Mouse (Mus musculus): ENCODE measurements around the gene Tbc1d10c.

Tbc1d10c gene

DNA sequence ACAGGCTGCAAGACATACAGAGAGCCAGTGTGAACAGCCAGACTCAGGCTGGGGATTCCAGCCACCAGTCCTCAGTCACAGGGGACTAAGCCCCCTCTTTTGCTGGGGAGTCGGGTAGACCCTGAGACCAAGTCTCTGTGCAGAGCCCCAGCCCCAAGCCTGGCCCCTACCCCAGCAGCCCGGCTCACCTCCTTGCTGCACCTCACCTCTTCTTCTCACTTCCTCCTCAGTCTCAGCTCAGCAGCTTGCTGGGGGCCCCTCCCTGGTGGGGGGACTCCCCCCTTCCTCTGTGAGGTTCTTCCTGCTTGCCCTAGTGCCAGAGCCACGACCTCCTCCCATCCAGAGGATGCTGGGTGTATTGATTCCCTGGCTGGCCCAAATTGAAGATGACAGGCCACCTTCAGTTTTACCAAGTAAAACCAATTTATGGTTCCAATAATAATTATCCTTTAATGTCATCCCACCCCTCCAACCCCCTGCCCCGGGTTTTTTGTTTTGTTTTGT is at the start of gene Tbc1d10c:
Gene Tbc1d10c, minus strand, starts transcription at position 454 of the 504 bp plus-strand sequence.
- DNase-seq (ENCODE audit: extremely low spot score), result no peak

DNA sequence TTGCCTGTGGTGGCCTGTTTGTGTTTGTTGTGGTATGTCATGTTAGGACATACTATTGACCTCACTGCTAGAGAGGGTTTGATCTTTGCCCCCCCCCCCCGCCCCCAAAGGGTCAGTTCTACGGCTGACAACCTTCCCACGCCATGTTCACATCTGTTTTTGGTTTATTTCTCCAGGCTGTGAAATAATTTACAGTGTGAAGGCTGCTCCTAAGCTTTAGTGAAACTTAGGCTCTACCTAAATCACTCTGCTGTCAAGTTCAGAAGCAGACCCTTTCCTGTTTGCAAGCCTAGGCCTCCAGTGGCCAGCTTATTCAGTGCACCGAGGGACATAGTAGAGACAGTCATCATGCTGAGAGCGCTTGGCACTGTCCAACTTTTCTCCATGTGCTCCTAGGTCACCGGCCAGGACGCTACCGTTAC is 49.2 kb upstream of the Tbc1d10c start:
- DNase-seq (ENCODE audit: extremely low spot score), result peak; percentile 36

DNA sequence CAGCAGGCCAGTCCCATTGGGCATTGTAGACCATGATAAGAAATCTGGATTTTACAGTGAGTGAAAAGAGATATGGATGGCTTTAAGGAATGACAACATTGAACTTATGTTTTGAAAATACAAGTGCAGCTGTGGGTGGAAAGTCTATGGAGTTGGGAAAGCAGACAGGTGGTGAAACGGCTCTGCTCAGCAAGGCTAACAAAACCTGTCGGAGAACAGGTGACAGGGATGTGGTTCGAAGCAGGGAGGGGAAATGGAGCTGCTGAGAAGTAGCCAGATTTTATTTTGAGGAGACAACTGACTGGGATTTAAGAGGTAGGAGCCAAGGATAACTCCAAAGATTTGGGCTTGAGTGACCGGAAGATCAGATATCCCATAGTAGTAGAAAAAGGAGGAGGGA is 43.5 kb upstream of the Tbc1d10c start:
- DNase-seq (ENCODE audit: extremely low spot score), result no peak

DNA sequence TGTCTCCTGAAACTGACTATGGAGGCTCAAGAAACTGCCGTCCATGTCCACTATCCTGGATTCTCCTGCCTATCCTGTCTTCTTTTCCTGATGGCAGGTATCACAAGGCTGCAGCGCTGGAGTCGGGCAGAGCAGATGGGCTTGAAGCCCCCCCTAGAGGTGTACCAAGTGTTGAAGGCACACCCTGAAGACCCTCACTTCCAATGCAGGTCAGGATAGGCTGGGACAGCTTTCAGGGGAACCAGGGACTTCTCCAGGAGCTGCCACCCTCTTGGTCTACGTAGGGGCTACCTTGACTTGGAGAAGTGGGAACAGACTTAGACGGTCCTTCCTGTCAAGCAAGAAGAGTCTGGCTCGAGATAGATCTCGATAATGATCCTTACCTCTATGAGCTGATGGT is 41.6 kb upstream of the Tbc1d10c start:
- DNase-seq (ENCODE audit: extremely low spot score), result no peak

DNA sequence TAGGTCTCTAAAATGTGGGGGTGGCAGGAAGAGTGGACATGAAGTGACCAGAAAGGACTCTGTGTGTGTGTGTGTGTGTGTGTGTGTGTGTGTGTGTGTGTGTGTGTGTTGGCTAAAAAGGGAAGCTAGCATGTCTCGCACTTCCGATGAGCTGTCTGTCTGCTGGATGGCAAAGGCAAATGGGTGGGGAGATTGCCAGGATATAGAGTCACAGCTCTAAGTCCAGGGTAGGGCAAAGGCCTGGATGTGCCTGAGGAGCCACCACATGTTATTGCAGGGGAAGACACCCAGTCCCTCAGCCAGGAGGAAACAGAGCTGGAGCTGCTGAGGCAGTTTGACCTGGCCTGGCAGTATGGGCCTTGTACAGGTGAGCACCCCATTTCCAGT is 41.1 kb upstream of the Tbc1d10c start:
- DNase-seq (ENCODE audit: extremely low spot score), result no peak

DNA sequence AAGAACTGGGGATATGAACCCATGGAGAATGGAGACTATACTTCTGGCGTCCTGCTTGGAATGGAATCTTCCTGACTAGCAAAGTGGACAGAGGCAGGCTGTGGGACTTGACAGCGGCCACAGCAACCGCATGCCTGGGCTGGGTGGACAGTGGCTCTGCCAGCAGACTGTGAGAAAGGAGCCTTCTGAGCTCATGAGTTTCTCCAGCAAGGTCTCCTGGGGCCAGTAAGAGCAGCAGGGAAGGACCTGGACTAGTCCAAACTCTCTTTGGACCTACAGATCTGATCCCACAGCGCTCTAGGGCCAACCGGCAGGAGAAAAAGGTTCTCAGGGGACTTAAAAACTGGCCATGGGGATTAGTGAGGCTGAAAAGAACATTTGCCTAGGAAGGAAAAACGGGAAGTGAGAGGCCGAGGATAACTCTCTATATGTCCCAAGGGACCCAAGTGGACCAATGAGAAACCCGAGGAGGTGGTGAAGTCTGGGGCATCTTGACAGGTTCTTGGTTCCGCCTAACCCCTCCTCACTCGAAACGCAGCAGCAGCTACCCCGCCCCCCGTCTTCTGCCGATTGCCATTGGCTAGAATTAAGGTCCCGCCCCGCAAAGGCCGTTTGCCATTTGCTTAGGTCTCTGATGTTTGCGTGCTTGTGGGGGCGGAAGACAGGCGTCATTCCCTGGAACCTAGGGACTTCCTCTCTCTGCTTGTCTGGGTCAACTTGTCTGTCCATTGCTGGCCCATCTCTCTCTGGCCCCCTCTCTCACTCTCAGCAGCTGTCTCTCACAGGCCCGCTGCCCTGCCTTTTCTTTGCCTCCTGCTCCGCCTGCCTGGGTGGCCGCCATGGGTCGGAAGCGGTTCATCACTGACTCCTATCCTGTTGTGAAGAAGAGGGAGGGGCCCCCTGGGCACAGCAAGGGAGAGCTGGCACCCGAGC is 40.4 kb upstream of the Tbc1d10c start, which contains the start of gene Pold4:
Gene Pold4, plus strand, starts transcription at position 647 of the 933 bp plus-strand sequence.
- DNase-seq (ENCODE audit: extremely low spot score), result peak; percentile 89

DNA sequence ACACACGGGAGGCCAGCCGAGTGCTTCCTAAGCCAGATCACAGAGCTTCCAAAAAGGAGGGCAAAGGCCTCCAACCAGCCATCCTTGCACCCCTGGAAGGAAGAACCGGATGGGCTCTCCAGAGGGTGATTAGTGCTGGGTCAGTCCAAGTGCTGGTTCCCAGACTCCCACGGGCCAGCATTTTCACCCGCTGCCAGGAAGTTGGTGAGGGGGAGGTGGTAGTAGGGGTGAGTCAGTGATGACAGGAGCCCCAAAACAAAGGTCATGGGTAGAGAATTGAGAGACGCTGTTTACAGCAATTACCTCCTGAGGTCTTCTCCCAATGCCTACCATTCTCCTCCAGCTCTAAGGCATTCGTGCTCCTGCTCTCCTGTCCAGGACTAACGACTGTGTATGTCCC is 39.3 kb upstream of the Tbc1d10c start:
- DNase-seq (ENCODE audit: extremely low spot score), result no peak

DNA sequence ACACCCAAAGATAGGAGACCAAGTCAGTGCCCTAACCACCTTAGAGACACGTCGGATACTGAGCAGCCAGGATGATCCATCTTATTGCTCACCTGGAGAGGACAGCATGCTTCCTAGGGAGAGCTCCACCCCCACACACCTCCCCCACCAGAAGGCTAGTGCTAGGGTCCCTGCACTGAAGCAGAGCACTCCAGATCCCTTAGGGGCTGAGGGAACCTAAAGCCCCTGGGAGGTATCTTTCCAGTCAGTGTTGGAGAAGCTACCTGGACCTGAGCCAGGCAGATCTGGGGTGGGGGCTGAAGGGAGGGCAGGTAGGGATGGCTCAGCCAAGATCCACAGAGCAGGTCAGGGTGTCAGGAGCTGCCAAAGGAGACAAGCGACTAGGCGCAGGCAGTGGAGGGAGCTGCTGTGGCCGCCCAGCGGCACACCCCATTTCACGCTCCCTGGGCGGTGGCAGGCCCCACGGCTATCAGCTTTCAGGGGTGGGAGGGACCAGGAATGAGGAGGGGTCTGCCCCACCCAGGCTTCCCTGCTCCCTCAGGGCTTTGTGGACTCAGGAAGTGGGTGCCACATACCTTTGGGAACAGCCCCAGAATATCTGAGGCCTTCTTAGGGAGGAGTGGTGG is 38.5 kb upstream of the Tbc1d10c start:
- DNase-seq (ENCODE audit: extremely low spot score), result no peak

DNA sequence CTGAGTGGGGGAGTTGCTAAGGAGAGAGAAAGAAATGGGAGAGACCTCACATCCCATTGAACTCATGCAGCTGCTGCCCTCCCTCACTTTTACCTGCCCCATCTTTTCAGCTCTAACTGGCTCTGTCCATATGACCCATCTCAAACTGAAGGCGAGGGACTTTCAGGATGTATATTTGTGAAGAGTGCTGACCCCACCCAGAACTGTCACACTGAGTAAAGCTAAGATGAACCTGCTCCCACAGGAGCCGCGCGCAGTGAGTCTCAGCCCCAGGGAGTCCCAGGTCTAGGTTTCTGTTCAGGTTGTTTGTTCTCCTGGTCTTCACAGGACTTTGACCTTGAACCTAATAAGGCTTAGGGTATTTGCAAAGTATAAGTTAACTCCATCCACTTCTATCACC is 37.8 kb upstream of the Tbc1d10c start:
- no peak for DNase-seq (ENCODE audit: extremely low spot score)

DNA sequence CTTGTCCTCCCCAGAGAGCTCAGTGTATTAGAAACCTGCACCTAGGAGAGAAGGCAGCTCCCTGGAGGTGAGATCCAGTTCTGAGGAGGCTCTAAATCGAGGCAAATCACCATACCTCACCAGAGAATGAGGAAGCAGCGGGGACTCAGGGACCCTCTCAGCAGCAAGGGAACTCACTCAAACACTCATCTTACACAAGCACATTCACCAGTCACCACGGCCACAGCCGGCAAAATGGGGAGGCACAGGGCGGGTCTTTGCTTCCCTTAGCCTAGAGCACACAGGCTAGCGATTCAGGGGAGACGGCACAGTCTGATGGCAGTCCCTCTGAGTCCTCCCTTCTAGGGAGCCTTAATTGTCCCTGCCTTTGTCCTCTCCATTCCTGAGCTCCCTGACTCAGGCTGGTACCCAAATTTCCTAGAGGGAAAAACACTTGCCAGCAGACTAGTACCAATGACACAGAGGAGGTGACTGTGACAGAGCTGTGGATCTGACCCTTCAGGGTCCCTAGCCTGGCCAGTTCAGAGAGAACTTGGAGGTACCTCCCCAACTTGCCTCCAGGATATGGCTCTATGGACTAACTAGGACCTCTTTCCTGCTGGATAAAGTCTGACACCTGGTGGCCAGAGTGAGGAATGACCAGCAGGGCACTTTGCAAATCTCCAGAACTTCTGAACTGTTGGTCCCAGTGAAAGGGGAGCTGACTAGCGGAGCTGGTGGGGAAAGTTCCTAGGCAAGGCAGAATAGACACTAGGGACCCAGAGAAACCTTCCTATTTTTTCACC is 37.0 kb upstream of the Tbc1d10c start:
- peak; percentile 80 for DNase-seq (ENCODE audit: extremely low spot score)

DNA sequence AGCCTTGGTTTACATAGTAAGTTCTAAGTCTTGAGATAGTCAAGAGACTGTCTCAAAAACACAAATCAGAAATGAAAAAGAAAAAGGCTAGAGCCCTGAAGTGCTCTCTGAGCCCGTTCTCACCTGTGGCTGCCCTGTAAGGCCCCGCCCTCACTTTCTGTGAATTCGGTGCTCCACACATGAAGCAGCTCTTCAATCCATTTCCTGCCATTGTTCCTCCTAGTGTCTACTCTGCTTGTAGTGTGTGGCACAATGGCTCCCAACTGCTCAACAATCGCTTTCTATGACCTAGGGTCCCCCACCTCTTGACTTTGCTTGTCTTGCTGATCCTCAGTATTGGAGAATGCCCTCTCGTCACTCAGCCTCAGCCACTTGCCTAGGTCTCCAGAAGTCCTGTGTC is 36.4 kb upstream of the Tbc1d10c start:
- no peak for DNase-seq (ENCODE audit: extremely low spot score)

DNA sequence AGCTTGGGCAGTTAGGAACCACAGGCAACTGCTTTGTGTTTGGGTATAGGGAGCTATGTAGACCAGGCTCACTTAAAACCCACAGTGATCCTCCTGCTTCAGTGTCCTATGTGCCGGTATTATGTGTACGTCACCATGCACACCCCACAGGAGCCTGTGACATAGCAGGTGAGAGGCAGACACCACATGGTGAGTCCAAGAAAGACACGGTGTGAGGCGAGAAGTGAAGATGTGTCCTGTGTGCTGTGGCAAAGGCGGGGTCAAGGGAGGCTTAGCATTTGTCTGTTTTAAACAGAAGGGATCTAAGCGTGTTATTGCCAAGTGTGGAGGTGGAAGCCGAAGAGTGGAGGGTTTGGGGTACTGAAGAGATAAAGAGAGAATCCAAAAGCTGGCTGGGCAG is 35.7 kb upstream of the Tbc1d10c start:
- no peak for DNase-seq (ENCODE audit: extremely low spot score)

DNA sequence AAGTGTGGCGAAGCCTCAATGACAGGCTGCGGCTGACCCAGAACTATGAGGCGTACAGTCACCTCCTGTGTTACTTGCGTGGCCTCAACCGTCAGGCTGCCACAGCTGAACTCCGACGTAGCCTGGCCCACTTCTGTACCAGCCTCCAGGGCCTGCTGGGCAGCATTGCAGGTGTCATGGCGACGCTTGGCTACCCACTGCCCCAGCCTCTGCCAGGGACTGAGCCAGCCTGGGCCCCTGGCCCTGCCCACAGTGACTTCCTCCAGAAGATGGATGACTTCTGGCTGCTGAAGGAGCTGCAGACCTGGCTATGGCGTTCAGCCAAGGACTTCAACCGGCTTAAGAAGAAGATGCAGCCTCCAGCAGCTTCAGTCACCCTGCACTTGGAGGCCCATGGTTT is 31.1 kb upstream of the Tbc1d10c start:
- no peak for DNase-seq (ENCODE audit: extremely low spot score)

DNA sequence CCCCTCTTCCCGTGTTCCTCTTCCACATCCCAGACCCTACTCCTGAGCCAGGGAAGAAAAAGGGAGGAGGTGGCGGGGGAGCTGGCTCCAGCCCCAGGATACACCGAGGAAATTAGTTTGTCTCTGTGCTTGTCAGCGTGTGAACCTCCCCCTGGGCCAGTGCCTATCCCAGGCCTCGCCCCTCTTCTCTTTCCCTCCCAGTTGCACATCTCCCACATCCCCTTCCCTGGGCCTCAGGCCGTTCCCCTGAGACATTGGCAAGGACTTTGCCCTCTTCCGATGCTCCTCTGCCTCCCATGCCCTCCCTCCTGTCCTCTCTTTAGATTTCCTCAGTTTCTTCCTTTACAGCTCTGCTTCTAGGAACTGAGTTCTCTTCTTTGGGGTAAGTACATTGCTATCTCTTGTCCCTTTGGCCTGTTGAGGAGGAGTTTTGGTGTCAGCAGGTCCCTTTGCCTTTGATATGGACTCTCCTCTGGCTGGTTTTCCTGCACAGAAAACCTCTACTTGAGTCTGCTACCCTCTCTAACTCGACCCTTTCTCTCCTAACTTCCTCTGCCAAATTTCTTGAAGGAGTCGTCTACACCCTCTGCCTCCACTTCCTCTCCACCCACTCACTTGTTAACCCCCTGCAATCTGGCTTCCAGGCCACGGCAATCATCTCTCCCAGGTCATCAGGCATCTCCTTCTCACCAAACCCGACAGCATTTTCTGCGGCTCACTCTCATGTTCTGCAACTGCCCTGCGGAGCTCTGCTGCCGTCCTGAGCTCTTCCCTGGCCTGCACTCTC is 30.1 kb upstream of the Tbc1d10c start:
- DNase-seq (ENCODE audit: extremely low spot score), result no peak

DNA sequence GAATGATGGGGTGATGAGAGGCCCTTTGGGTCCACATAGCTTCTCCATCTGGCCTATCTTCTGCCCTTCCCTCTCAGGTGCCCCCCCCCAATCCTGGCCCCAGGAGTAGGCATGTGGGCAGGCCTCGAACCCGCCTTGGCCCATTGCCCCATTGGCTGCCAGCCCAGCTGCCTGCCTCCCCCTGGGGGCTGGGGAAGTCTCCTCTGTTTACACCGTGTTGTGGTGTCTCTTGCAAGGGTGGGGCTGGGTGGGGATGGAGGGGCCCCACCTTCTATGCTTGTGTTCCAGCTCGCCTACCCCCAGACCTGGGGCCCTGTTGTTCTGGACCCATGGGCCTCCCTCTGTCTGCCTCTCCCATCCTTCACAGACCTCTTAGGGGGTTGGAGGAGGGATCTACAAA is 29.3 kb upstream of the Tbc1d10c start:
- DNase-seq (ENCODE audit: extremely low spot score), result no peak

DNA sequence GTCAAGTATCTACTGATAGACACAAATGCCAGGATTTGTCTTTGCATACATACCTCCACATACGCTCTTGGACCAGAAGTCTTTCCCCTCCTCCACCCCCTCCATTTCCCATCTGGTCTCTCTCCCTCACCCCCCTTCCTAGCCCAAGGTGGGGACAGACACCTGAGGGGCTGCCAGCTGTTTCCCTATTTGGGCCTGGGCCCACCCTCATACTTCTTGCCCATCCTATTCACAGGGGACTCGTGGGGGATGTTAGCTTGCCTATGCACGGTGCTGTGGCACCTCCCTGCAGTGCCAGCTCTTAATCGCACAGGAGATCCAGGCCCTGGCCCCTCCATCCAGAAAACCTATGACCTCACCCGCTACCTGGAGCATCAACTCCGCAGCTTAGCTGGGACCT is 28.9 kb upstream of the Tbc1d10c start:
- no peak for DNase-seq (ENCODE audit: extremely low spot score)

DNA sequence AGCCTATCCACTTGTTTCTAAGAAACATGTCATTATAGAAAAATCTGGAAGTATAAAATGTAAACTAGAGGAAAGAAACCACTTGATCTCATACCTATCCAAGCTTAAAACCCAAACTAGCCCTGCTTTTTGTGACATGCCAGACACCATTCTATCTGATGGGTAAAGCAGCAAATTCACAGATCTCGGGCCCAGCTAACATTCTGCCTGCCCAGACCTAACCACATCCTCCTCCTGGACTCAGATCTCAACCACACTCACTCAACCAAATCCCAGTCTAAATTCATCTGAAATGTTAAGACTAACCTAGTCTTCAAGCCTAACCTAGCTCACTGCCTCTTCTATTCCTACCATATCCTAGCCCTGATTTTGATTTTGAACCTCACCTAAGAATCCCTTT is 27.7 kb upstream of the Tbc1d10c start:
- DNase-seq (ENCODE audit: extremely low spot score), result no peak

DNA sequence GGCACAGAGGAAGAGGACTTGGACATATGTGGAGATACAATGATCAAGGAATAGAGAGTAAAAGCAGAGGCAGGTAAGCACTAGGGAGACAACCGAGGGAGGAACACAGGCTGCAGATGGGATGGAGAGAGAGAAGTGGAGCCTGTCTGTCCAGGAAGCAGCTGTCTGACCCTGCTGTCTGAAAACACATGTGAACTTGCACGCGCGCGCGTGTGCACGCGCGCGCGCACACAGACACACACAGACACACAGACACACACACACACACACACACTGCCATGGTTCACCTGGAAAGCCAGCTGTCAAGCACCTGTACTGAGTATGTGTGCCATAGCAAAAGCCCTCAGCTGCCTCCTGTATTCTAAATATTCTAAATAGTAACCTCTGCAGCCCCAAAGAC is 27.2 kb upstream of the Tbc1d10c start:
- DNase-seq (ENCODE audit: extremely low spot score), result no peak

DNA sequence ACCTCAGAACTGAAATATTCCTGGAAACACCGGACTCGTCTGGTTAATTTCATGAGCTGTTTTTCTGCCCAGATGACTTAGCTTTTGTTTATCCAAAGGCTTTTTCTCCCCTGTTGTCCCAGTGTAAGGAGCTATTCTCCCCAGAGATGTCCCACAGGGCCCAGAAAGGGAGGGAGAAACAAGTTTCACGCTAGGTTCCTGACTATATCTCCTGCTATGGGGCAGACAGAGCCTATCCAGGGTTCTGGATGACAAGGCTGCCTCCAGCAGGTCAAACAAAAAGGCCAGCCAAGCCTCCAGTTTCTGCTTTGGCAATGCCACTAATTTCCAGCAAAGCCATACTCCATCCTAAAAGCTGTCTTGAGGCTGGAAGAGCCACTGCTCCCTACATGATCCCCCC is 26.8 kb upstream of the Tbc1d10c start:
- DNase-seq (ENCODE audit: extremely low spot score), result no peak

DNA sequence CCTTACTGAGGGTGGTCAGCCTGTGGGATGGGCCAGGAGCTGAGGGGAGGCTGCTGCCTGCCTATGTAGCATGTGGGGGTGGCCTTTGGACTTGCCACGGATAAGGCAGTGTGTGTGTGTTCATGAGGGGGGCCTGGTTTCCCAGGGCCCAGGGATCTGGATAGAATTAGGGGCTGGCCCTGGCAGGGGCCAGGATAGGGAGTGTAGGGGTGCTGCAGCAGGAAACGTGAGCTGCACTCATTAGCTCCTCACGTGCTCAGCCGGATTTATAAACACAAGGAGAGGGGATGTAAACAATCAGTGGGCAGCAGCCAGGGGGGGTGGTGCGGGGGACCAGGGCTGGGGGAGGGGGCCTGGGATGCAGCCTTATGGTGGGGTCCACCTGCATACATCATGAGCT is 26.1 kb upstream of the Tbc1d10c start:
- no peak for DNase-seq (ENCODE audit: extremely low spot score)

DNA sequence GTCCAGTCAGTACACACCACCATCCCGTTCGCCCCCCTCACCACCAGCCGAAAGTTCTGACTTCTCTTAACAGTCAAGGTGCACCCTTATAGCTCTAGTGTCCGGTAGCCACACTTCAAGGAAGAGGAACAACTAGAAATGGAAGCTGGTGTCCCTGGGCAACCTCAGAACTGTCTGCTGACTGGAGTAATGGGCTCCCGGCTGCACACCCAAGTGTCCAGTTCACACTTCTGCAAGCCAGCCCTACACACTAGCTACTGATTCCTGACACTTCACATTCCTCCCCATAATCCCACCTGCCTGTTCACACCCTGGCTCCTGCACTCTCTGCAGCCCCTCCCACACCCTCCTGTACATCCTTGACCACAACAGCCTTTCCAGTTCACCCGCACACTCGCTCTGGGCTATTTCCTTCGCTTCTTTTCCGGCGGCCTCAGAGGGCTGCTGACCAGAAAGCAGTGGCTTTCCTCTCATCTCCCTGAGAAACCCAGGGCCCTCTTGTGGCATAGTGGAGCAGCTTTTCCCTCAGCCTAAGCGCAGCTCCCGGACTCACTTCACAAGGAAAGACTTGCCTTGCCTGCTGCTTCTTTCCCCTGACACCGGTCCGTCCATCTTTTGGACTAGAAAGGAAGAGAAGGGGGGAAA is 25.1 kb upstream of the Tbc1d10c start:
- DNase-seq (ENCODE audit: extremely low spot score), result peak; percentile 59

All from embryo, embryonic 9.5 days (tissue).